Mouse (Mus musculus) limb, embryonic 11.5 days (tissue): ENCODE measurements around the gene Faiml. TPM values are rescaled to one million over a fixed set of nuclear protein-coding genes. Genes with fewer than 3 reads are reported as not detected.
A peak's percentile ranks its signal among the peaks of the same experiment; 100 is the strongest.

Experiments
- ATAC-seq: fragments of 200-750 bp; cut with Nextera tagmentation; 2 replicates; pipeline ENCODE4 v1.8.0; 2017; ENCODE audit warnings: low read depth; ENCODE audit not compliant: insufficient number of reproducible peaks, low FRiP score, low TSS enrichment
- DNase-seq: peaks from one replicate; pipeline ENCODE4 v3.0.0-alpha.2; 2015; ENCODE audit warnings: low spot score
- H3K27ac ChIP-seq: fragments of 300-500 bp; sonication (generic); replicated peaks from 2 replicates; pipeline ENCODE4 v1.5.1; 2014; ENCODE audit warnings: low read depth, mild to moderate bottlenecking, low read length
- H3K27me3 ChIP-seq: fragments of 300-500 bp; sonication (generic); 2 replicates; pipeline ENCODE4 v1.6.1; 2014; ENCODE audit warnings: mild to moderate bottlenecking, low read length, mixed read lengths; ENCODE audit not compliant: control insufficient read depth, insufficient read depth
- H3K36me3 ChIP-seq: fragments of 300-500 bp; sonication (generic); 2 replicates; pipeline ENCODE4 v1.6.1; 2014; ENCODE audit warnings: mild to moderate bottlenecking, low read length, moderate library complexity, mixed read lengths; ENCODE audit not compliant: control insufficient read depth, insufficient read depth
- H3K4me1 ChIP-seq: fragments of 300-500 bp; sonication (generic); 2 replicates; pipeline ENCODE4 v1.6.1; 2014; ENCODE audit warnings: low read length, mixed read lengths; ENCODE audit not compliant: control insufficient read depth, insufficient read depth
- H3K4me2 ChIP-seq: fragments of 300-500 bp; sonication (generic); 2 replicates; pipeline ENCODE4 v1.6.1; 2014; ENCODE audit warnings: low read depth, mild to moderate bottlenecking, moderate library complexity; ENCODE audit not compliant: severe bottlenecking
- H3K4me3 ChIP-seq: fragments of 300-500 bp; sonication (generic); 2 replicates; pipeline ENCODE4 v1.5.1; 2014; ENCODE audit warnings: low read depth, low read length
- H3K9ac ChIP-seq: fragments of 300-500 bp; sonication (generic); 2 replicates; pipeline ENCODE4 v1.6.1; 2014; ENCODE audit warnings: mild to moderate bottlenecking, low read length
- H3K9me3 ChIP-seq: fragments of 300-500 bp; sonication (generic); 2 replicates; pipeline ENCODE4 v1.6.1; 2016; ENCODE audit warnings: low read length; ENCODE audit not compliant: control insufficient read depth
- WGBS: fragments of 180-500 bp; shearing (Covaris S2); extraction: QIAGEN DNeasy Blood & Tissue Kit; methylation state at CpG from one replicate; pipeline ENCODE4 v1.1.7; 2014; 5-methylcytosine and 5-hydroxymethylcytosine counted together
- polyA plus RNA-seq: library from polyadenylated mRNA; unstranded; fragments of >200 nt; fragmentation: Nextera tagmentation; extraction: Ambion mirVana; gene quantifications from 2 replicates; pipeline ENCODE4 v1.2.1, GENCODE M21; 2014

Gene Faiml
- polyA plus RNA-seq, 1 experiment from 2014 or later, result not detected

- Histone ChIP-seq H3K9ac (no peak overlapping the region), H3K4me3 (no peak overlapping the region), H3K4me1 (no peaks in the 10 kb centered on the region), H3K27ac (no peak overlapping the region), H3K27me3 (no peaks in the 10 kb centered on the region), H3K36me3 (no peaks in the 10 kb centered on the region), H3K4me2 (no peak overlapping the region), H3K9me3 (no peaks in the 10 kb centered on the region)
- no peak for DNase-seq
- ATAC-seq, result no peak
- WGBS, result 92% methylated on average over 4 of the region's 4 CpGs
Measured at GRCm38 (mm10) chr9:99221636-99222035, 15.4 kb downstream of the Faiml start.

- H3K4me1 ChIP-seq, result no peaks in the 10 kb centered on the region
- no peak overlapping the region for H3K9ac ChIP-seq
- no peaks in the 10 kb centered on the region for H3K36me3 ChIP-seq
- 27% methylated on average over 6 of the region's 6 CpGs for WGBS
- DNase-seq, result peak; percentile 90
- no peak overlapping the region for H3K4me2 ChIP-seq
- H3K9me3 ChIP-seq, result no peaks in the 10 kb centered on the region
- no peak overlapping the region for H3K4me3 ChIP-seq
- no peaks in the 10 kb centered on the region for H3K27me3 ChIP-seq
- H3K27ac ChIP-seq, result no peak overlapping the region
- peak; percentile 84 for ATAC-seq
Measured at GRCm38 (mm10) chr9:99217999-99218719, 18.9 kb downstream of the Faiml start.

- Histone ChIP-seq H3K36me3 (no peaks in the 10 kb centered on the region), H3K4me3 (no peak overlapping the region), H3K27me3 (no peaks in the 10 kb centered on the region), H3K27ac (no peak overlapping the region), H3K9me3 (no peaks in the 10 kb centered on the region), H3K4me1 (no peaks in the 10 kb centered on the region), H3K9ac (no peak overlapping the region), H3K4me2 (no peak overlapping the region)
- ATAC-seq (no peak), DNase-seq (no peak)
- WGBS, result 63% methylated on average over 2 of the region's 2 CpGs
Measured at GRCm38 (mm10) chr9:99216182-99216581, 20.9 kb downstream of the Faiml start.

- H3K27ac ChIP-seq, result no peak overlapping the region
- no peak overlapping the region for H3K4me2 ChIP-seq
- no peak overlapping the region for H3K9ac ChIP-seq
- DNase-seq (no peak), ATAC-seq (no peak)
- H3K4me1 ChIP-seq, result no peaks in the 10 kb centered on the region
- H3K9me3 ChIP-seq, result no peaks in the 10 kb centered on the region
- no peaks in the 10 kb centered on the region for H3K36me3 ChIP-seq
- WGBS, result 81% methylated on average over 2 of the region's 2 CpGs
- no peak overlapping the region for H3K4me3 ChIP-seq
- H3K27me3 ChIP-seq, result no peaks in the 10 kb centered on the region
Measured at GRCm38 (mm10) chr9:99212643-99213042, 24.4 kb downstream of the Faiml start.

- 89% methylated on average over 8 of the region's 8 CpGs for WGBS
- DNase-seq (no peak), ATAC-seq (no peak)
- Histone ChIP-seq H3K27me3 (no peaks in the 10 kb centered on the region), H3K9ac (no peak overlapping the region), H3K4me1 (no peaks in the 10 kb centered on the region), H3K27ac (no peak overlapping the region), H3K4me3 (no peak overlapping the region), H3K36me3 (no peaks in the 10 kb centered on the region), H3K9me3 (no peaks in the 10 kb centered on the region), H3K4me2 (no peak overlapping the region)
Measured at GRCm38 (mm10) chr9:99183043-99183670, 53.9 kb downstream of the Faiml start.

GRCm38 (mm10) chr9:99182121-99182520, 54.9 kb downstream of the Faiml start:
- H3K9ac ChIP-seq, result no peak overlapping the region
- no peaks in the 10 kb centered on the region for H3K9me3 ChIP-seq
- H3K36me3 ChIP-seq, result no peaks in the 10 kb centered on the region
- H3K27ac ChIP-seq, result no peak overlapping the region
- no peak overlapping the region for H3K4me2 ChIP-seq
- WGBS, result 88% methylated on average over 7 of the region's 7 CpGs
- H3K4me3 ChIP-seq, result no peak overlapping the region
- H3K4me1 ChIP-seq, result no peaks in the 10 kb centered on the region
- H3K27me3 ChIP-seq, result no peaks in the 10 kb centered on the region
- no peak for ATAC-seq
- no peak for DNase-seq

GRCm38 (mm10) chr9:99180272-99180671, 56.8 kb downstream of the Faiml start:
- no peaks in the 10 kb centered on the region for H3K4me1 ChIP-seq
- no peak overlapping the region for H3K4me2 ChIP-seq
- WGBS, result 73% methylated on average over 8 of the region's 8 CpGs
- H3K36me3 ChIP-seq, result no peaks in the 10 kb centered on the region
- no peaks in the 10 kb centered on the region for H3K27me3 ChIP-seq
- no peaks in the 10 kb centered on the region for H3K9me3 ChIP-seq
- H3K4me3 ChIP-seq, result no peak overlapping the region
- DNase-seq (no peak), ATAC-seq (no peak)
- no peak overlapping the region for H3K9ac ChIP-seq
- H3K27ac ChIP-seq, result no peak overlapping the region
